Mouse (Mus musculus): ENCODE data around the gene Hpse. TPM values are rescaled to one million over a fixed set of nuclear protein-coding genes. Genes with fewer than 3 reads are reported as not detected.

Gene Hpse
- 0.59 and 0.79 TPM in 2 replicates for polyA plus RNA-seq (2016; fragmentation: Nextera tagmentation; extraction: Ambion mirVana)

GRCm38 (mm10) chr5:100719235-100720088 is at the start of gene Hpse:
Hpse (minus strand) TSS chr5:100719716.
- Histone ChIP-seq H3K27me3 (ENCODE audit: poor library complexity, severe bottlenecking) (peaks cover 47% of the 10 kb centered on the region), H3K4me3 (peak within 1 kb of the TSS; percentile 66), H3K9me3 (0 out of 2 replicates have a peak, but pooled peaks cover 2% of the 10 kb centered on the region), H3K27ac (peak within 1 kb of the TSS; percentile 77), H3K4me1 (peaks cover 17% of the 10 kb centered on the region), H3K36me3 (replicated peaks) (no peaks in the 10 kb centered on the region)
- under 1% methylated on average over 56 of the region's 56 CpGs for WGBS
- peak; percentile 36 for DNase-seq (ENCODE audit: extremely low spot score, low spot score)

GRCm38 (mm10) chr5:100766026-100766425 is 46.5 kb upstream of the Hpse start:
- WGBS, result 94% methylated on average over 7 of the region's 7 CpGs
- Histone ChIP-seq H3K36me3 (replicated peaks) (peaks cover 98% of the 10 kb centered on the region), H3K4me1 (no peaks in the 10 kb centered on the region), H3K27me3 (ENCODE audit: poor library complexity, severe bottlenecking) (no peaks in the 10 kb centered on the region), H3K27ac (no peak overlapping the region), H3K4me3 (no peak overlapping the region), H3K9me3 (no peaks in the 10 kb centered on the region)
- DNase-seq (ENCODE audit: extremely low spot score, low spot score), result no peak

- no peak for DNase-seq (ENCODE audit: extremely low spot score, low spot score)
- no peak overlapping the region for H3K27ac ChIP-seq
- peaks cover 69% of the 10 kb centered on the region for H3K36me3 ChIP-seq (replicated peaks)
- H3K9me3 ChIP-seq, result peaks cover 4% of the 10 kb centered on the region; the same call in 1 of the 2 replicates
- H3K4me3 ChIP-seq, result no peak overlapping the region
- H3K27me3 ChIP-seq (ENCODE audit: poor library complexity, severe bottlenecking), result no peaks in the 10 kb centered on the region
- 95% methylated on average over 7 of the region's 7 CpGs for WGBS
- no peaks in the 10 kb centered on the region for H3K4me1 ChIP-seq
Measured at GRCm38 (mm10) chr5:100761736-100762135, 42.2 kb upstream of the Hpse start.

GRCm38 (mm10) chr5:100760049-100760663 is 40.6 kb upstream of the Hpse start:
- H3K36me3 ChIP-seq (replicated peaks), result peaks cover 54% of the 10 kb centered on the region
- no peak for DNase-seq (ENCODE audit: extremely low spot score, low spot score)
- H3K27ac ChIP-seq, result no peak overlapping the region
- no peaks in the 10 kb centered on the region for H3K4me1 ChIP-seq
- no peaks in the 10 kb centered on the region for H3K27me3 ChIP-seq (ENCODE audit: poor library complexity, severe bottlenecking)
- 87% methylated on average over 10 of the region's 10 CpGs for WGBS
- H3K9me3 ChIP-seq, result peaks cover 4% of the 10 kb centered on the region; the same call in 1 of the 2 replicates
- no peak overlapping the region for H3K4me3 ChIP-seq

GRCm38 (mm10) chr5:100758121-100758520 is 38.6 kb upstream of the Hpse start:
- H3K4me1 ChIP-seq, result no peaks in the 10 kb centered on the region
- no peak overlapping the region for H3K4me3 ChIP-seq
- peaks cover 33% of the 10 kb centered on the region for H3K36me3 ChIP-seq (replicated peaks)
- no peaks in the 10 kb centered on the region for H3K27me3 ChIP-seq (ENCODE audit: poor library complexity, severe bottlenecking)
- 96% methylated on average over 5 of the region's 5 CpGs for WGBS
- DNase-seq (ENCODE audit: extremely low spot score, low spot score), result no peak
- peaks cover 4% of the 10 kb centered on the region; the same call in 1 of the 2 replicates for H3K9me3 ChIP-seq
- H3K27ac ChIP-seq, result no peak overlapping the region

DNA sequence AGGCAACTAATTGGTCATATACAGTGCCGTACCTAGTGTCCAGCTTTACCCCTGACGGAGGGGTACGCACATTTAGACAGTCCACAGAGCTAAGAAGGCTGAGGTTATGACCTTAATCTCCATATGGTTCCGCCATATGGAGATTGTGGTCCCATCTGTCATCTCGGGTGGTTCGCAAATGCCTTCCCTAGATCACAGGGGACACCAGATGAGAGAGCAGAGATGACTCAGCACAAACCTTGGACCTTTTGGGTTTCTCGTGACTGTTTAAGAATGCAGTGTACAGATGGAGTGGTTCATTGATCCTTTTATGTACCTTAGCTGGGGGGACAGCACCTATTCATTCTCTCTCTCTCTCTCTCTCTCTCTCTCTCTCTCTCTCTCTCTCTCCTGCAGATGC is 33.9 kb upstream of the Hpse start:
- Histone ChIP-seq H3K27me3 (ENCODE audit: poor library complexity, severe bottlenecking) (no peaks in the 10 kb centered on the region), H3K27ac (no peak overlapping the region), H3K9me3 (peaks cover 4% of the 10 kb centered on the region; the same call in 1 of the 2 replicates), H3K4me1 (no peaks in the 10 kb centered on the region; the same call in 1 of the 2 replicates), H3K36me3 (replicated peaks) (no peaks in the 10 kb centered on the region), H3K4me3 (no peak overlapping the region)
- no peak for DNase-seq (ENCODE audit: extremely low spot score, low spot score)
- WGBS, result 81% methylated on average over 7 of the region's 7 CpGs

DNA sequence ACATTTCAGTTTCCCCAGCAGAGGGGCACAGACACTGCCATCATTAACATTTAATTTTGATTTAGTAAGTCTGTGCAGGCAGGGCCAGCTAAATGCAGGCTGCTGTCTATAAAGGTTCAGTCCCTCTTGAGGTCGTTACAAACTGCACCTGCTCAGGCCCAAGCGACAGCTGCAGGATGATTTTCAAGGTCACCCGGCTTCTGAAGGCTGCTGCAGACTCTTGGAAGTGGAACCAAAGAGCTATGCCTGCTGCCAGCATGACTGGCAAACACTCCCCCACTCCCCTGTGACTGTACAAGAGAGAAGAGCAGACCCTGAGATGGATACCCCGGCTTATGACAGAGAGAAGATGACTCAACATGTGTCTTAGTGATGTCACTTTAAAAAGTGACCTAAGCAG is 32.1 kb upstream of the Hpse start:
- no peaks in the 10 kb centered on the region for H3K9me3 ChIP-seq
- 81% methylated on average over 4 of the region's 4 CpGs for WGBS
- H3K36me3 ChIP-seq (replicated peaks), result no peaks in the 10 kb centered on the region
- H3K4me1 ChIP-seq, result no peaks in the 10 kb centered on the region; the same call in 1 of the 2 replicates
- no peak for DNase-seq (ENCODE audit: extremely low spot score, low spot score)
- H3K27ac ChIP-seq, result no peak overlapping the region
- no peaks in the 10 kb centered on the region for H3K27me3 ChIP-seq (ENCODE audit: poor library complexity, severe bottlenecking)
- H3K4me3 ChIP-seq, result no peak overlapping the region

DNA sequence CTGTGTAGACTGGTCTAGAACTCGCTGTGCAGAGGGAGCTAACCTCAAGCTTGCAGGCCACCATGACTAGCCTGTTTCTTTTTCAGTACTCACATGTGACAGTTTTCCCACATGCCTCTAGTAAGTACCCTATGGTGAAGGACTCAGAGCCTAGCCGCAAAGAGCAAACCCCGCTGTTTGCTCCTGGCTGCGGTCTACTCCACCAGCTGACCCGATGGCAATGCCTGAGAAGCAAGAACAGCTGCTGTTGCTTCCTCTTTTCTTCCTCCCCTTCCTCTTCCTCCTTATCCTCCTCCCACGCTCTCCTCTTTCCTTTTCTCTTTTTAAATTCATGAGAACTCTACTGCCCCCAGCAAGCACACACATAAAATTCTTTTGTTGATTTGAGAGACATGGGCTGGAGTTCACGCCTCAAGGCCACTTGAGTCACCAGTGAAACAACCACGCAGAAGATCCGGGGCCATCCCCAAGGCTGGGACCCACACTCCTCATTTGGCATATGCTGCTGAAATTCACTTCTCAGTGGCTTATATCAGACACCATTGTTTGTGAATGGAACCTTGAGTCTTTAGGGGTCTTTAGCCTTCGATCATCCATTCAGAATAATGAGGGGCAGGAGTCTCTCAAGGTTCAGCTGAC is 31.2 kb upstream of the Hpse start:
- no peak for DNase-seq (ENCODE audit: extremely low spot score, low spot score)
- no peaks in the 10 kb centered on the region for H3K27me3 ChIP-seq (ENCODE audit: poor library complexity, severe bottlenecking)
- 86% methylated on average over 10 of the region's 10 CpGs for WGBS
- H3K27ac ChIP-seq, result no peak overlapping the region
- no peaks in the 10 kb centered on the region for H3K9me3 ChIP-seq
- H3K36me3 ChIP-seq (replicated peaks), result no peaks in the 10 kb centered on the region
- no peaks in the 10 kb centered on the region; the same call in 1 of the 2 replicates for H3K4me1 ChIP-seq
- no peak overlapping the region for H3K4me3 ChIP-seq

DNA sequence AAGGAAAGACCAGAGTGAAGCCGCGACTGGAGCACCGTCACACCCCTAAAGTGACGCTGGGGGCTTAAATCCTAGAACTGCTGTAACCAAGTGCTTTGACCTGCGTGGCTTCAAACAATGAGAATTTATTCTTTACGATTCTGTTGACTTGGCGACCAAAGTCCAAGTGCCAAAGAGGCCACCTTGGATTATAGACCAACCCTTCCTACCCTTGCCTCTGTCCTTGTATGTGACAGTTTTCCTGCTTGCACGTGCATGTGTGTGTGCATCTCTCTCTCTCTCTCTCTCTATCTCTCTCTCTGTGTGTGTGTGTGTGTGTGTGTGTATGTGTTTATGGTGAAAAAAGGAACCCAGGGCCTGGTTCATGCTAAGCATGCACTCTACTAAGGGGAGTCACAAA is 19.3 kb upstream of the Hpse start:
- Histone ChIP-seq H3K4me1 (no peaks in the 10 kb centered on the region), H3K27me3 (ENCODE audit: poor library complexity, severe bottlenecking) (no peaks in the 10 kb centered on the region), H3K4me3 (no peak overlapping the region), H3K27ac (no peak overlapping the region), H3K36me3 (replicated peaks) (no peaks in the 10 kb centered on the region), H3K9me3 (peaks cover 13% of the 10 kb centered on the region; the same call in 1 of the 2 replicates)
- DNase-seq (ENCODE audit: extremely low spot score, low spot score), result no peak
- 94% methylated on average over 8 of the region's 8 CpGs for WGBS

DNA sequence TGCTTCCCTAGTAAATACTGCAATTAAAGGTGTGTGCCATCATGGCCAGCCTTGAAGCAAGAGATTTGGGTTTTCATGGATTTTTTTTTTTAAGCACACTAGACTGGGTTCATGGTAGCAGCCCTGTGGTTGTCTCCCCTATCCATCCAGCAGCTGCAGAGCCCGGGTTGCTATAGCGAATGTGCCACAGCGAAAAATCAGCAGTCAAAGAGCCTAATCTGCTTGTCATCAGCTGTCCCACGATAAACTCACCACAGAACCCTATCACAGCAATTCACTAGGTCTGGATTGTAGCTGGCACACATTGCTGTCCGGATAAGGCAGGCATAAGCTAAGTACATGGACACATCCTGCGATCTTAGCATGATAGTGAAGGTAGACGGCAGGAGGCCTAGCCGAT is 17.4 kb upstream of the Hpse start:
- H3K27ac ChIP-seq, result no peak overlapping the region
- peaks cover 13% of the 10 kb centered on the region; the same call in 1 of the 2 replicates for H3K9me3 ChIP-seq
- no peaks in the 10 kb centered on the region for H3K27me3 ChIP-seq (ENCODE audit: poor library complexity, severe bottlenecking)
- H3K36me3 ChIP-seq (replicated peaks), result no peaks in the 10 kb centered on the region
- H3K4me3 ChIP-seq, result no peak overlapping the region
- H3K4me1 ChIP-seq, result no peaks in the 10 kb centered on the region
- 92% methylated on average over 8 of the region's 8 CpGs for WGBS
- DNase-seq (ENCODE audit: extremely low spot score, low spot score), result no peak

DNA sequence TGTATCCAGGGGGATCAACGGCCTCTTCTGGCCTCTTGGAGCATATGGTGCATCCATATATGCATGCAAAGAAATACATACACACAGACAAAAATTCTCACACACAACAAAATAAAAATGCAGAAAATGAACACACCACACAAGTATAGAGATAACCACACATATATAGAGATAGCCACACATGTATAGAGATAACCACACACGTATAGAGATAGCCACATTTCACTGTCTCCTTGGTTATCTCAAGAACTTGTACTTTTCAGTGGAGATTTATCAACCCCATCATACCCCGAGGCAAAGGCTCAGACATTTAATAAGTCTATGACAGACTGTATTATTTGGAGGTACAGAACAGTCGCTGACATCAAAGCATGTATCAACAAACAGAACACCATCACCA is 15.0 kb upstream of the Hpse start:
- H3K4me3 ChIP-seq, result no peak overlapping the region
- 80% methylated on average over 4 of the region's 4 CpGs for WGBS
- H3K27ac ChIP-seq, result no peak overlapping the region
- H3K36me3 ChIP-seq (replicated peaks), result no peaks in the 10 kb centered on the region
- no peak for DNase-seq (ENCODE audit: extremely low spot score, low spot score)
- no peaks in the 10 kb centered on the region for H3K4me1 ChIP-seq
- H3K9me3 ChIP-seq, result peaks cover 5% of the 10 kb centered on the region; the same call in 1 of the 2 replicates
- H3K27me3 ChIP-seq (ENCODE audit: poor library complexity, severe bottlenecking), result no peaks in the 10 kb centered on the region

DNA sequence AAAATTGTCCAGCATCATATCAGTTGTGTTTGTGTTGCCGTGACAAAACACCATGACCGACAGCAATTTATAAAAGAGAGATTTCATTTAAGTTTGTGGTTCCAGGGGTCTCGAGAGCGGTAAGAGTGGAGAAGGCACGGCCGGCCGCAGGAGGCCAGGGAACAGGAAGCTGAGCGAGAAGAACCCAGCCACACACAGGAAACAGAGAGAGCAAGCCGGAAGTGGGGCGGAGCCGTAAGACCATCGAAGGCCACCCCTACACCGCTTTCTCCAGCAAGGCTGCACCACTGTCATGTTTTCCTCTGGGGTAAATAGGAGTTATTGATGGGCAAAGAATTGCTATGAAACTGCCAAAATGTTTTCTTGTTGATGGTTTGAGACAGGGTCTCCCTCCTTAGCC is 9.2 kb upstream of the Hpse start:
- Histone ChIP-seq H3K9me3 (0 out of 2 replicates have a peak, but pooled peaks cover 2% of the 10 kb centered on the region), H3K36me3 (replicated peaks) (no peaks in the 10 kb centered on the region), H3K27me3 (ENCODE audit: poor library complexity, severe bottlenecking) (no peaks in the 10 kb centered on the region), H3K27ac (no peak overlapping the region), H3K4me3 (no peak overlapping the region), H3K4me1 (no peaks in the 10 kb centered on the region)
- DNase-seq (ENCODE audit: extremely low spot score, low spot score), result no peak
- 87% methylated on average over 13 of the region's 13 CpGs for WGBS

All from forebrain, embryonic 10.5 days (tissue).